Mouse (Mus musculus): Measurements from ENCODE around the gene Il2rg.

Gene Il2rg

GRCm38 (mm10) chrX:101260441-101261325 lies 7.4 kb downstream of the Il2rg start:
- DNase-seq (ENCODE audit: low spot score in 2 of 2): no peak

GRCm38 (mm10) chrX:101256603-101257002 lies 11.5 kb downstream of the Il2rg start:
- no peak for DNase-seq (ENCODE audit: low spot score in 2 of 2)

GRCm38 (mm10) chrX:101254740-101255139 lies 13.3 kb downstream of the Il2rg start:
- peak in 1 of 2 experiments; percentile 7 for DNase-seq (ENCODE audit: low spot score in 2 of 2)

- DNase-seq (ENCODE audit: low spot score in 2 of 2): peak; percentile 57 to 73
Observed at GRCm38 (mm10) chrX:101253952-101254729, 13.9 kb downstream of the Il2rg start, which contains the start of gene Foxo4. TSS of gene Foxo4 (plus strand) at chrX:101254528.

- no peak for DNase-seq (ENCODE audit: low spot score in 2 of 2)
Observed at GRCm38 (mm10) chrX:101245011-101245410, 23.0 kb downstream of the Il2rg start.

- no peak for DNase-seq (ENCODE audit: low spot score in 2 of 2)
Observed at GRCm38 (mm10) chrX:101222796-101223162, 45.3 kb downstream of the Il2rg start.

- peak; percentile 78 to 81 for DNase-seq (ENCODE audit: low spot score in 2 of 2)
Observed at GRCm38 (mm10) chrX:101221834-101222795, 45.9 kb downstream of the Il2rg start, which contains the start of gene Snx12. TSS of gene Snx12 (minus strand) at chrX:101222563.
